Mouse (Mus musculus) bone marrow, adult 2 months (tissue): ENCODE measurements around the gene Ccr8. TPM values are rescaled to one million over a fixed set of nuclear protein-coding genes. Genes with fewer than 3 reads are reported as not detected.
A peak's percentile ranks its signal among the peaks of the same experiment; 100 is the strongest.

ENCODE experiments used
- H3K27ac ChIP-seq: fragments of 200-500 bp; 2 replicates; pipeline ENCODE4 v1.5.1; 2012; ENCODE audit warnings: low read depth, mild to moderate bottlenecking, control low read depth, inconsistent platforms, low read length; ENCODE audit not compliant: control insufficient read depth, poor library complexity, insufficient read depth
- H3K4me1 ChIP-seq: fragments of 200-500 bp; 2 replicates; pipeline ENCODE4 v1.6.1; 2011; ENCODE audit warnings: low read length; ENCODE audit not compliant: control insufficient read depth, insufficient read depth
- H3K4me3 ChIP-seq: fragments of 200-500 bp; replicated peaks from 2 replicates; pipeline ENCODE3; 2011; ENCODE audit warnings: mild to moderate bottlenecking, low read depth, low read length, control low read depth; ENCODE audit not compliant: control insufficient read depth
- CTCF ChIP-seq: fragments of 200-500 bp; IDR thresholded peaks from 2 replicates; pipeline ENCODE4 v1.5.1; 2011; ENCODE audit warnings: low read length, control low read depth; ENCODE audit not compliant: control insufficient read depth, insufficient read depth
- POLR2A ChIP-seq: fragments of 200-500 bp; IDR thresholded peaks from 2 replicates; pipeline ENCODE4 v1.6.1; 2011; ENCODE audit warnings: low read depth, mild to moderate bottlenecking, control low read depth, low read length, borderline replicate concordance; ENCODE audit not compliant: control insufficient read depth
- WGBS: fragments of 180-500 bp; shearing (Covaris S2); methylation state at CpG from one replicate; pipeline ENCODE4 v1.1.7; 2018; 5-methylcytosine and 5-hydroxymethylcytosine counted together
- polyA plus RNA-seq: library from polyadenylated mRNA; stranded (reverse); fragments of >200 nt; gene quantifications from 2 replicates; pipeline ENCODE4 v1.2.4, GENCODE M21; 2011; ENCODE audit warnings: low replicate concordance; ENCODE audit not compliant: missing spikeins, insufficient read depth, insufficient read length

Gene Ccr8
- polyA plus RNA-seq: not detected in 2 replicates

- H3K27ac ChIP-seq: no peak within 1 kb of the TSS
- no peak for TF ChIP-seq POLR2A
- no peak for TF ChIP-seq CTCF
- 74% methylated on average over 5 of the region's 5 CpGs for WGBS
- H3K4me1 ChIP-seq: no peaks in the 10 kb centered on the region
- no peak within 1 kb of the TSS for H3K4me3 ChIP-seq
Observed at GRCm38 (mm10) chr9:120091696-120092238, at the start of gene Ccr8. Gene Ccr8 (plus strand): TSS chr9:120092114.

GRCm38 (mm10) chr9:120043115-120043514, 48.8 kb upstream of the Ccr8 start:
- no peak overlapping the region for H3K4me3 ChIP-seq
- peaks cover 7% of the 10 kb centered on the region for H3K4me1 ChIP-seq
- H3K27ac ChIP-seq: peak overlapping the region; percentile 37
- WGBS: 20% methylated on average over 7 of the region's 7 CpGs
- TF ChIP-seq CTCF (no peak), POLR2A (no peak)

GRCm38 (mm10) chr9:120048495-120048894, 43.4 kb upstream of the Ccr8 start:
- TF ChIP-seq CTCF (no peak), POLR2A (no peak)
- Histone ChIP-seq H3K27ac (no peak overlapping the region), H3K4me3 (no peak overlapping the region), H3K4me1 (peaks cover 5% of the 10 kb centered on the region)
- WGBS: 75% methylated on average over 6 of the region's 6 CpGs

DNA sequence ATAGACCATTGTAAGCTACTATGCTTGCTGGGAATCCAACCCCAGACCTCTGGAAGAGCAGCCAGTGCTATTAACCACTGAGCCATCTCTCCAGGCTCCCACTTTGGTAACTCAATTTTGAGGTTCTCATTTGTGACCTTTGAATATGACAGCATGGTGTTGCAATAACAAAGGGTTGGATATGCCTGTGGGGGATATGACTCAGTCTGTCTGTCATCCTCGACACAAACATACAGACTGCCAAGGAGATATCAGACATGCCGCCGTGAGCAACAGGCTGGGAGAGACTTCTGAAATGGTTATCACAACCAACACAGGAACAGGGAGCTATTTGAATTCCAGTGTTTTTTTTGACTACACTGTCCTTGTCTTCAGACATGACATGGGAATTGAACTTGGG, 42.5 kb upstream of the Ccr8 start:
- 16% methylated on average over 3 of the region's 3 CpGs for WGBS
- no peak for TF ChIP-seq POLR2A
- no peak for TF ChIP-seq CTCF

DNA sequence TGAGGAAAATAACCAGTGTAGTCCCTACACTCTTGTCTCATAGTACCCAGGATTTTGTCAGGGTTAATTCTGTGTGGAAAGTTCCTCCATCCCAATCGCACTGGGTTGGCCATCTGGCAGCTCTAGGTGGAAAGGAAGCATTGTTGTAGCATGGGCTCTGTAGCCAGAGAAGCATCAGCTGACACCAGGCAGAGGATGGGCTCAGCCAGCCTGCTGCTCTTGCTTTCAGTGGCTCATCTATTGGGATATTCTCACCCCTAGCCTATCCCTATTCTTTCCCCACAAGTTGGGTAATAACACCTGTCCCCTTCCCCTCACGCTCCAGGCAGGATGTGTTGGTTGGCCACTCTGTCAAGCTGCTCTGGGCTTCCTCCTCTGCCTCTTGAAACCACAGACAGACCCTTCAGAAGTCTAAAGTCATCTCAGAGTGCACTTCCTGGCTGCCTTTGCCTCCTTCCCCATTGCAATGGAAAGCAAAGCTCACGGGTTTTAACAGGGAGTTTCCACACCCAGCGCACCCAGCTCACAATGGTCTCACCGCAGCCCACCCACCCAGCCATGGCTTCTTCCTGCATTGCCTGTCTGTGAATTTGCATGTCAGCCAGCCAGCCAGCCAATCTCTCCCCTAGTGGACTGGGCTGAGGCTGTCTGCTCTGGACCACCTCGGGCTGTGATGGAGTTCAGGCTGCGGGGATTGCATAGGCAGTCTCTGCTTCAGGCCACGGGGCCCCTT, 37.2 kb upstream of the Ccr8 start:
- H3K27ac ChIP-seq: peak overlapping the region; percentile 81
- peaks cover 7% of the 10 kb centered on the region for H3K4me1 ChIP-seq
- no peak overlapping the region for H3K4me3 ChIP-seq
- WGBS: 5% methylated on average over 8 of the region's 8 CpGs
- TF ChIP-seq CTCF: no peak
- no peak for TF ChIP-seq POLR2A

More for the DNA sequence above, 42.5 kb upstream of the Ccr8 start:
- no peak overlapping the region for H3K27ac ChIP-seq
- H3K4me3 ChIP-seq: no peak overlapping the region
- H3K4me1 ChIP-seq: peaks cover 3% of the 10 kb centered on the region

DNA sequence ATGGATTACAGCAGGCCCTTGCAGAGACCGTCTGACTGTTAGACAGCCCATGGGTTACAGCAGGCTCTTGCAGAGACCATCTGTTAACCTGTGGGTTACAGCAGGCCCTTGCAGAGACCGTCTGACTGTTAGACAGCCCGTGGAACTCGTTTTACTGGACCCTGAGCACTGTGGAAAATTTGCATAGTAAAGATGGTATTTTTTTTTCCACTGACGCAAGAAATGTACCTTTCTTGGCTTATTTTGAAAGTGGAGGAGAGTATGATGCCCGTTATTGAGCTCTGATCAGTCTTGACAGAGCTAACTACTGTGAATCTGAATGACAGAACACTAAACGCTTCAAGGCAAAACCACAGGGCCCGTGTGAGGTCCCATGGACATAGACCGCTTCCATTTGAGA, 35.7 kb upstream of the Ccr8 start:
- Histone ChIP-seq H3K4me1 (peaks cover 7% of the 10 kb centered on the region), H3K27ac (no peak overlapping the region; the same call in 1 of the 2 replicates), H3K4me3 (no peak overlapping the region)
- TF ChIP-seq CTCF: no peak
- 57% methylated on average over 9 of the region's 9 CpGs for WGBS

GRCm38 (mm10) chr9:120058730-120059129, 33.2 kb upstream of the Ccr8 start:
- H3K4me3 ChIP-seq: no peak overlapping the region
- TF ChIP-seq POLR2A: no peak
- TF ChIP-seq CTCF: no peak
- WGBS: 12% methylated on average over 3 of the region's 3 CpGs
- H3K4me1 ChIP-seq: peaks cover 5% of the 10 kb centered on the region
- no peak overlapping the region for H3K27ac ChIP-seq

DNA sequence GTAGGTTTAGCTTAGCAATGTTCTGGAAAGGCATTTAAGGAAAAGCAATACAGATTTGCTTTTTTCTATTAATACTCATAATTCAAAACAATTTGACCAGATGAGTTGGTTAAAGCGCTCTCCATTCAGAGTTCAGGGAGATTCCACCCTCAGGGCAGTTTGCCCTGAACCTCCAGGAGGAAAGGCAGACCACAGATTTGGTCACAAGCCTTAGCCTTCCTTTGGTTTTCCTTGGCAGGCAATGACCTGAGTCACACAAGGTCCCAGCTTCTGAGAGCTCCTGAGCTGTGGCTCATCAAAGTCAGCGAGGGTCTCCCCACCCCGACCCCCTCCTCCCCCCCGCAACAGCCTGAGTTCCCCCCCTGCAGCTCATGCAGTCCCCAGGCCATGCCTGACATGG, 27.6 kb upstream of the Ccr8 start:
- no peak overlapping the region for H3K27ac ChIP-seq
- H3K4me3 ChIP-seq: no peak overlapping the region
- TF ChIP-seq POLR2A (no peak), CTCF (no peak)
- 36% methylated on average over 4 of the region's 4 CpGs for WGBS
- peaks cover 2% of the 10 kb centered on the region for H3K4me1 ChIP-seq

DNA sequence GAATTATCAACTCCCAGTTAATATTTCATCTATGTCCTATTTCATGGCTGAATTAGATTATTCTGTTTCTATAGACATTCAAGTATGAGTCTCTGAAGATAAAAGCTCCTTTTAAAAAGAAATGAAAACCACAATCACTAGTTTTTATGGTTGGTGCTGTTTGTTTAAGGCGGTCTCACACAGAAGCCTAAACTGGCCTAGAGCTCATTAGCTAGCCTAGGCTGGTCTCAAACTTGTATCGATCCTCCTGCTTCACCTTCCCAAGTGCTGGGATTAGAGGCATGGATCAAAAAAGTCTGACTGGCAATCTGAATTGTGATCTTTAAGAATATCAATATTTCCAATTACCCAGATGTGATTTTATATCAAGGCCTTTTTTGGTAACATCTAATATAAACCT, 24.3 kb upstream of the Ccr8 start:
- WGBS: 49% methylated on average over 2 of the region's 2 CpGs
- Histone ChIP-seq H3K27ac (no peak overlapping the region), H3K4me3 (no peak overlapping the region)

More for the DNA sequence above, 24.3 kb upstream of the Ccr8 start:
- peaks cover 6% of the 10 kb centered on the region for H3K4me1 ChIP-seq
- TF ChIP-seq CTCF (no peak), POLR2A (no peak)
